Mouse (Mus musculus): ENCODE results near the gene Eipr1.
A peak's percentile ranks its signal among the peaks of the same experiment; 100 is the strongest.
"Not testable (repeated sequence)": the region's sequence is repeated elsewhere in the genome, so short reads cannot be mapped to it uniquely, and the experiment has no call there.

Eipr1 gene

DNA sequence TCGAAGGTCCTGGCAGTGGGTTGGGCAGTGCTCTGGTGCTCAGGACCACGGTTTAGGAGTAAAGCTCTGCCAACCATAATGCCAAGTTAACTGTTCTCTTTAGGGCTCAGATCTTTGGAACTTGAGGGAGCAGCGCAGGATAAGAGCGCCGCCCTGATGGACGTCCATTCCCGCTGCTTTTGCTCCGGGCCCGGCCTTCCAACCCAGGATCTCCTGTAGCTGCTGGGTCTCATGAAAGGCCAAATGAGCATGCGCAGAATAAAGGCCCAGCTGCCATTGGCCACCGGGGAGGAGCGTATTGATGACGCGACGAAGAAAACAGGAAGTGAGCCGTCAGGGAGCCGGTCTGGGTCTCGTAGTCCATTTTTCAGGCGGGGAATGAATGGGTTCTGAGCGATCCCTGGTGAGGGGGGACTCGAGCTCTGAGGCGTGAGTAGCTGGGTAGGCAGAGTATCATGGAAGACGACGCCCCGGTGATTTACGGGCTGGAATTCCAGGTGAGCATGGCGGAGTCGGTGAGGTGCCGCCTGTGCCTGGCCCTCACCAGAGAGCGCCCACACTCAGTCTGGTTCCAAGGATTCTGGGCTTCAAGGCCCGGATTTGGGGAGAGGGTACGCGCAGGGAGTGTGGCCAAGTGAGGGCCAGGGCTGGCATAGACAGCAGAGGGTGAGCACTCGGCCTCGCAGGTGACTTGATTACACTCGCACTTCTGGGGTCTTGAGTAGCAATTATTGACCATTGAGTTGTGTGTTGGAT is at the start of gene Eipr1:
TSS of gene Eipr1 (plus strand) at position 296 of the 756 bp plus-strand sequence.
- peak; percentile 93 for DNase-seq (ENCODE audit: low read depth, low spot score)

GRCm38 (mm10) chr12:28704381-28704780 is 47.2 kb upstream of the Eipr1 start:
- no peak for DNase-seq (ENCODE audit: low read depth, low spot score)

DNA sequence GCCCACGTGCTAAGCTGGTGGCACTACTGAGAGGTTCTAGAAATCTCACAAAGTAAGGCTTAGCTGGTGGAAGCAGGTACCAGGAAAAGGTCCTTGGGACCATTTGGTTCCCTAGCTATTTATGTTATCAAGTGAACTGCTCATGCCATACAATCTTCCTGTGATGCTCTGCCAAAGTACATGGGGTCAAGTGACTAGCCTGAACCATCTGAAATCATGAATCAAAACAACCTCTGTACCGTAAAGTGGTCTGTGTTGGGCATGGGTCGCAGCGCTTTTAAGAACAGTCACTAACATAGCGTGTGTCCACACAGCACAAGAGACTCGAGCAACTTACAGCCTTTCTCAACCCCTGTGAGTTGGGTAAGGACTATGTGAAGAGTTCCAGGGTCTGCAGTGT is 46.4 kb upstream of the Eipr1 start:
- no peak for DNase-seq (ENCODE audit: low read depth, low spot score)

DNA sequence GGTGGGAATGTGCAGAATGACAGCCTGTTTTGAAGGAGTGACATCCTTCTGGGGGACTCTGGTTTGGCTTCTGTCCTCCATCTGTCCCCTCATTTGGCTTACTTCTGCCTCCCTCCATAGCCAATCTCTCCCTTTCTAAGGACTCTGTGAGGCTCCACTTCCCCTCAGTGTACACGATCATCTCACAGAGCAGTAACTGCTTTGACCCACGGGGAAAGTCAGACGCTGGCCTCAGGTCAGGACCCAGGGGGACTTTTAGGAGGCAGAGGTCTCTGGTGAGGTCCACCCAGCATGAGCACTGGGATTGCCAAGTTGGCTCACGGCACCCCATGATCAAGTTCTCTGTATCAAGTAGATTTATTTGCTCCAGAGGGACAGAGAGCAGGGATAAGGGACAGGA is 43.4 kb upstream of the Eipr1 start:
- DNase-seq (ENCODE audit: low read depth, low spot score) = no peak

DNA sequence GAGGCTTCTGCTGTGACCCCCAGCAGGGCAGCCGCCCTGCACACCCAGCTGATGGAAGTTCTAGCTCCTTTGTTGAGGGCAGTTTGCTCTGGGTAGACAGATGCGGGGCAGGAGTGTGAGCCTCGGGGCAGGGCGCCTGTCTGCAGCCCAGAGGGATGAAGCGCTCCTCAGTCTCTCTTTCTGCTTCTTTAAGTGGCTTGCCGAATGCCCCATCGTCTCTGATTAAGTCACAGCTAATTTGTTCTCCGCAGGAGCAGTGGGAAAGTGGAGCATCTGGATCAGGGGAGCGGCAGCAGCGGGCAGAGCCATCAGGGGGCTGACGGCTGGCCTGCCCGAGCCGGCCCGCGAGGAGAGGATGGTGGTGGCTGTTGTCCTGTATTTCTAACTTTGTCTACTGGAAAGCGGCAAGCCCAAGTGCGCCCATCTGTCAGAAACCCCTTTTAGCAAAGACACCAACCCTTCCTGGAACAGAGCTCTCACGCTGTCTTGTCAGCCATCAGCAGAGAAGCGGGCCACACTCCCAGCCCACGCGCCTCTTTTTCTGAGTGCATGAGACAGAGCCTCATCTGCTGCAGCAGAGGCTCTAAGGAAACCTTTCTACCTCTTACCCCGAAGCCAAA is 40.9 kb upstream of the Eipr1 start:
- DNase-seq (ENCODE audit: low read depth, low spot score) = no peak

GRCm38 (mm10) chr12:28714822-28715632 is 36.6 kb upstream of the Eipr1 start:
- no peak for DNase-seq (ENCODE audit: low read depth, low spot score)

DNA sequence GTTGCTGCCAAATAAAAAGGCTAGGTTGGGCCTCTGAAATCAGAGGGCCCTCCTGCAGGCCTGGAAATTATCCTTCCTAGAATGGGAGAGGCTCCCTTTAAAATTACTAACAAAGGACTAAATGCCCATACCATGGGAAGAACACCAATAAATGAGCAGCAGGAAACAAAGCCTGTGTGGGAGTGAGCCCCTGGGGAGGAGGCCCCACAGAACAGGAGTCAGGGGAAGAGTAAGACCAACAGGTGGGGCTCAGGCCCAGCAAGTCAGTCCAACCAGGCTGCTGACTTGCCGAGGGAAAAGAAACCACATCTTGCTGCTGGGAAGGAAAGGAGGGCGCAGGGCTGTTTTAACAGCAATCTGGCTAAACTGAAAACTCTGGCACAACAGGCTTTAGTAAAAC is 34.5 kb upstream of the Eipr1 start:
- DNase-seq (ENCODE audit: low read depth, low spot score) = no peak

DNA sequence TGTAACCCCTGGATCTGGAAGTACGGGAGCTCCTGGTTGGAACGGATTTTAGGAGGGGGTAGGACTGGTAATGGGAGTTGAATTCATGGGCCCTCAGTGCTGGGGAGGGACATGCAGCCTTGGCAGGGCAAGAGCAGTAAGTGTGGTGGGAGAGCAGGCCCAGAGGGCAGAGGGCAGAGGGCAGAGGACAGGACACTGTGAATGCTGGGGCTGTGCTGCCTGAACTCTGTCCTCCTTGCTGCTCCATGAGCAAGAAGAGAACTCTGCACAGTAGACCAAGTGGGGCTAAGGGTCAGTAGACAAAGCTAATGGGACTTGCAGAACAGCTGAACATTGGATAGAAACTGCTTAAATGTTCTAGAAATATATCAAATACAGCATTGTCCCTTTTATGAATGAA is 33.5 kb upstream of the Eipr1 start:
- no peak for DNase-seq (ENCODE audit: low read depth, low spot score)

- DNase-seq (ENCODE audit: low read depth, low spot score) = no peak
These were observed 27.2 kb upstream of the Eipr1 start for GRCm38 (mm10) chr12:28724366-28724765.

DNA sequence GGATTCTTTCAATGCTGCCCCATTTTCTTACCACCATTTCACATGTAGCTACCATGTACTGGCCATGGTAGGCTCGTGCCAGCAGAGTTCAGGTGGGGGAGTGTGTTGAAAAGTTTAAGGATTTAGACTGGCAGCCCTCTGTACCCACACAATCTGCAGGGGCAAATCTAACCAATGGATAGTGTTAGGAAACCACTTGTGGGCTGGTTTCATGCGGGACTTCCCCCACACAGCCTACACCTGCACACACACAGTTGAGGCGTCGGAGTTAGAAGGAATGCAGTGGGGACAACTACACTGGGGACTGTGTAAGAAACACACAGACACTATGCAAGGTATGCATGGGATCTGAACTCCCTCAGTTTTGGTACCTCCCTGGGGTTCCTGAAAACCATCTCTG is 25.4 kb upstream of the Eipr1 start:
- DNase-seq (ENCODE audit: low read depth, low spot score) = no peak

- no peak for DNase-seq (ENCODE audit: low read depth, low spot score)
These were observed 24.5 kb upstream of the Eipr1 start for GRCm38 (mm10) chr12:28727061-28727460.

DNA sequence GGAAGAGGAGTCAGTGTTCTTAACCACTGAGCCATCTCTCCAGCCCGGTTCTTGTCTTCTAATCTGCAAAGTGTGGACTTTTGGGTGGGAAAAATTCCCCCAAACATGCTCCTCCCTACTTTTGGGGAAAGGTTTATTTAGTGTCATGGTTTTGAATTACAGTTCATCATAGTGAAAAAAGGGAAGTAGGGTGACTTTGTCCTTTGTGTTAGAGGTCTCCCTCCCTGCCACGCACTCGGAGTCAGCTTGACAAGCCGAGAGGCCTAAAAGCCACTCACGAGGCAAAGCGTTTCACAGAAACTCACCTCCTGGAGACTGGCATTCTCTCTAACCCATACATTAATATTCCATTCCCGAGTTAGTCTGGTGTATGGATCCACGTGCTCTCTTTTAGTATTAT is 19.0 kb upstream of the Eipr1 start:
- DNase-seq (ENCODE audit: low read depth, low spot score) = no peak

DNA sequence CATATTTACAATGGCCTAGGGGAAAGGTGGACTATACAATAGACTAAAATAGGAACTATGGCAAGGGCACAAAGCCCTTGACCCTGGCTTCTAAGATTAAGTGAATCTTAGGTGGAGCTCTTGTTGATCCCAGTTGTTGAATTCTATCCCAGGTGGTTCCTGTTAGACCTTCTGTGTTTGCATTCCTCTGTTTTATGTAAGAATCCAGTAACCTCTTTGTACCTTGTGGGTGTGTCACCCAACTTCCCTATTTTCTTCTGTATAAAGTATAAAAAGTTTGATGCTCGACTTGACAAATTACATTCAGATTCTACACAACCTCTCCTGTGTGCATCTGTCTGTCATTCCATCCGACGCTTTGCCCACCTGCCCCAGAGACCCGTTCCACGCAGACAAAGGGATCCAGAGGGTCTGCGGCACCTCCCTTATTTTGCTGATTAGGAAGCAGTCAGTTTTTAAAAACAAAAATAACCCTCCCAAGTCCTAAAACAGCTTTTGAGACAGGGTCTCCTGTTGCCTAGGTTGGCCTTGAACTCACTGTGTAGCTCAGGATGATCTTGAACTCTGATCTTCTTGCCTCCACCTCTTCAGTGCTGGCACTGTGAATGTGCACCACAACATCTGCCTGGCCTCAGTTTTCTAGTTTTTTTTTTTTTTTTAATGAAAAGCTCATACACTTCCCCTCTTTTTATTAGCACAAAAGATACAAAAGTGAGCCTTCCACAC is 17.9 kb upstream of the Eipr1 start:
- DNase-seq (ENCODE audit: low read depth, low spot score) = not testable (repeated sequence)

DNA sequence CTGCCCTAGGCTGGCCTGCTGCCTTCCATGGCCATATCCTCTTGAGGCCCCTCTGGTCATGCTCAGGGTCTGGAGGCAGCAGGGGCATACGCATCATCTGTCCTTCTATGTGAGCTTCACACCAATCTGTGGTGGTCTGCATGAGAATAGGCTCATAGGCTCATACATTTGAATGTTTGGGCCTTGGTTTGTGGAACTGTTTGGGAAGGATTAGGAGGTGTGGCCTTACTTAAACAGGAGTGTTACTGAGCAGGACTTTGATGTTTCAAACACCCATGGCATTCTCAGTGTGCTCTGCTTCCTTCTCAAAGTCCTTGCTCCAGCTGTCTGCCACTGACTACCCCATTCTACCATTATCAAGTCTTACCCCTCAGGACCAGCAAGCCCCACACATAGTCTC is 17.3 kb upstream of the Eipr1 start:
- no peak for DNase-seq (ENCODE audit: low read depth, low spot score)

DNA sequence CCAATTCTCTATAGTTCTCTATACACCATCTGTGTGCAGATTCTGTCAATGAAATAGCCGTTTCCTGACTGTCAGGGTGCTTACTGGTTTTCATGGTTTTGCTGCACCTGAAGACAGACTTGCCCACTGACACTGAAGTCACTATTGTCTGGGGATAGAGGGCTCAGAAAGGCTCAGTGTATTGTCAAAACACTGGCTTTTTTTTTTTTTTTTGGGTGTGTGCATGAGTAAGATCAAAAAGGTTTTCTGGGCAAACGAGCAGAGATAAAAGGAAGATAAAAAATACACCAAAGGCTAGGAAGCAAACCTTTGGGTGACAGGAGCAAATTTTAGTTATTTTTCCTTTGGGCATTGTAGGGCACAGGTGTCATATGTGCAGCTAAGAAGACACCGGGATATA is 16.3 kb upstream of the Eipr1 start:
- no peak for DNase-seq (ENCODE audit: low read depth, low spot score)

GRCm38 (mm10) chr12:28743328-28743727 is 8.3 kb upstream of the Eipr1 start:
- no peak for DNase-seq (ENCODE audit: low read depth, low spot score)

DNA sequence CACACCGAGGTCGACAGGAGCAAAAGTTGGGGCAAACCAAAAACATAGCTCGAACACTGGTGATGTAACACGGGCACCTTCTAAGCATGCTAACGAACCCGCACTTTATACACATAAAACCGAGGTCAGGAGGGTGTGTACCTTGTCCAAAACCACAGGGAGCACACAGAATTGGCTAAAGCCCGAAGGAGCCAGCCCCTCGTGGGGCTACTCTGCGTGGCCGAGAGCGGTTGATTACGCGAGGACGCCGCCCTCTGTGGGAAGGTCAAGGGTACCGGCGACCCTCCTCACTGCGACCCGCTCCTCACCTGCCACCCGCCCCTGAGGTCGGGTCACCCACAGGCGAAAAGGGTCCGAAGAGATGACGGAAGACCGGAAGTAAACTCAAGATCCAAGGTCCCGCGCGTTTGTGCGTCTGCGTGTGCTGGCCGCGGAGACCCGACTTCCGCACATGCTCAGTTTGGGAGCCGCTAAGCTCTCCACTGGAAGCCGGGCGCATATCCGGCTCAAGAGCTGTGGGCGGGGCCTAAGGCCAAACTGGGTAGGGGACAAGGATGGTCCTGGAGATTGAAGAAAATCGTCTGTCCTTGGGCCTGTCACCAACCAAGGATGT is 1.5 kb upstream of the Eipr1 start, which contains the start of gene Trappc12:
TSS of gene Trappc12 (minus strand) at position 452 of the 613 bp plus-strand sequence.
- peak; percentile 91 for DNase-seq (ENCODE audit: low read depth, low spot score)

DNA sequence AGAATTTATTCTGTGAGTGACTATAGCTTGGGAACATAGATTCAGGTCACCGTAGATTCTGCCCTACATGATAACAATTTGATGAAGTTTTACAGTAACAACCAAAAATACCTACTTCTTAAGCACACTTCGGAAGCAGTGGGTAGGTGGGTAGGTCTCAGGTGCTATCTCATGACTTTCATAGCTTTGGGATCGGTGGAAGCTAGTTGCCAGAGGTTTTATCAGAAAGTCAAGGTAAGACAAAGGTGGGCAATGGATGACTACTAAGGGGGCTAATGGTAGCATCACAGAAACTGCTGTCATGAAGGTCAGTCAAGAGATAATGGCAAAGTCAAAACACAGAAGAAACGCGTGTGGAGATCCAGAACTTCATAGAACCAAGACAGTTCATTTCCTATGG is 727 bp upstream of the Eipr1 start:
- DNase-seq (ENCODE audit: low read depth, low spot score) = no peak

DNA sequence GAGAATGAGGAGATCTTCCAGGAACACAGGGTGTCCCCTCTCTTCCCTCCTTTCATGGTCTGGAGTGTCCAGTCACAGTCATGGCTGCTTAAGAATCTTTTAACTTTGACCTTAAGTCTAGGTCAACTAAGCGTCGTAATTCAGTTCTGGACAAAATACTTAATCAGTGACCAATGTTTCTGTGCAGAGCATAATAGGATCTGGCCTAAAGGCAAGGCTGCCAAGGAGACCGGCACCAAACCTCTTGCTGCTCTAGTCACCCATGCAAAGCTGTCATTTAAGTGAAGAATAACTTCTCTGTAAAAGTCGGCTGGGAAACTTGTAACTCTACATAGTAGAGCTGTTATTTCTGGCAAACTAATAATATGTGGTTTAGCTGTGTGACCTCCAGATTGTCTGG is 4.4 kb downstream of the Eipr1 start:
- no peak for DNase-seq (ENCODE audit: low read depth, low spot score)

GRCm38 (mm10) chr12:28769953-28770352 is 18.4 kb downstream of the Eipr1 start:
- DNase-seq (ENCODE audit: low read depth, low spot score) = no peak

DNA sequence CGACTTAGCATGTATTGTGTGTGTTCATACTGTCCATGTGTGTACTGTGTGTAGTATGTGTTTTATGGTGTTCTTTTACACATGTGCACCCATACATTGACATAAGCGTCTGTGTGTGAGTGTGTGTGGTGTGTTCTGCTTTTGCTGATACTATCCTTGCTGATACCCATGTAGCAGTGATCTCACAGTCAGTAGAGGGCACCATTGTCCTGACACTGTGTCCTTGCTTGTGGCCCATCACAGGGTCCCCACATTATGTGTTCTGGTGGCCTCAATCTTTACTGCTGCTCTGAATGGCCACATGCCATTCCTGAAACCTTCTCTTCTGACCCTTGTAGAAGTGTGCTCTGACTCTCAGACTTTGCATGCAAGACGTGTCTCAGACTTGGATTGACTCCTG is 22.2 kb downstream of the Eipr1 start:
- DNase-seq (ENCODE audit: low read depth, low spot score) = no peak
